25 mouse cellular contexts compared by ENCODE assay signal in genomic region chr14:23624455-23624854, GRCm38 (mm10).
"Had no signal": no experiment of that assay in that cellular context is flagged by ENCODE, and none has a peak within 500 bp of the region (broad histone marks: within the 10 kb centered on the region; RNA-seq: fewer than 3 reads in every experiment).

No protein-coding gene starts in this region.

- DNase-seq: gastrocnemius, postnatal 14 days; gastrocnemius, postnatal 36 days; heart, adult 11 months; heart, adult 2 months; heart, postnatal 14 days; heart, postnatal 36 days; kidney, adult 11 months; kidney, adult 2 months; kidney, adult 9 months; kidney, postnatal 14 days; kidney, postnatal 36 days; layer of hippocampus, adult 9-11 months; layer of hippocampus, postnatal 36 days; left cerebral cortex, postnatal 4 days had no signal

- H3K4me3 ChIP-seq: heart, adult 2 months; heart, embryonic 13.5 days; heart, embryonic 15.5 days; hindbrain, embryonic 13.5 days; hindbrain, embryonic 15.5 days; kidney, embryonic 15.5 days; limb, embryonic 13.5 days; limb, embryonic 15.5 days; liver, embryonic 12.5 days had no signal

- H3K27ac ChIP-seq: heart, adult 2 months; heart, embryonic 13.5 days; heart, embryonic 15.5 days; hindbrain, embryonic 13.5 days; hindbrain, embryonic 15.5 days; hindbrain, postnatal 0 days; kidney, embryonic 15.5 days; kidney, postnatal 0 days; limb, embryonic 13.5 days; limb, embryonic 15.5 days; liver, embryonic 12.5 days; liver, embryonic 14.5 days had no signal
